Mouse (Mus musculus): ENCODE measurements around the gene Pank4.

- no peak for TF ChIP-seq CTCF (IDR thresholded peaks at IDR 0.05; ENCODE audit: low read depth)
- TF ChIP-seq EP300 (IDR thresholded peaks at IDR 0.05; ENCODE audit: low read depth), result no peak
Observed at GRCm38 (mm10) chr4:155011312-155012025, 47.5 kb downstream of the Pank4 start.
